Mouse (Mus musculus): Measurements from ENCODE around the gene Slc15a4. TPM values are rescaled to one million over a fixed set of nuclear protein-coding genes. Genes with fewer than 3 reads are reported as not detected.

Gene Slc15a4
- total and polyA plus RNA-seq, 3 experiments = 31.7 to 35.5 TPM; not detected in 1

DNA sequence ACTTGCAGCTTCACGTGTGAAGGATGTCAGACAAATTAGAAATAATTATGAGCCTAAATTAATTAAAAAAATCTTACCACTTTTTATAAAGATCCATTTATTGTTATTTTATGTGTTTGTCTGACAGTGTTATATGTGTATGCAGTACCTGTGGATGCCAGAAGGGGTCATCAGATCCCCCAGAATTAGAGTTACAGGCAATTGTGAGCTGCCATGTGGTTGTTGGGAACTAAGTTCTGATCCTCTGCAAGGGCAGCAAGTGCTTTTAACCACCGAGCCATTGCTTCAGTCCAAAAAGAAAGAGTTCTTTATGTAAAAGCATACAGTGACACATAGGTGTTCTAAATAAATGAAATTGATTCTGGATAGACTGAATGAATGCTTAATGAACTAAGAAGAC, 44.9 kb upstream of the Slc15a4 start:
- Histone ChIP-seq H3K9me3 (replicated peaks; ENCODE audit: insufficient read depth, low read length) (no peaks in the 10 kb centered on the region), H3K27ac (ENCODE audit: control insufficient read depth, low read depth, low read length) (no peak overlapping the region), H3K9ac (ENCODE audit: control insufficient read depth, low read depth, low read length, poor library complexity, severe bottlenecking) (no peak overlapping the region), H3K4me1 (ENCODE audit: control insufficient read depth in 1 of 2, insufficient read depth in 2 of 2, low read length in 2 of 2) (no peaks in the 10 kb centered on the region), H3K79me2 (ENCODE audit: control insufficient read depth, insufficient read depth, low read length, poor library complexity) (no peaks in the 10 kb centered on the region), H3K27me3 (ENCODE audit: control insufficient read depth in 1 of 2, insufficient read depth in 2 of 2, low read length in 2 of 2) (no peaks in the 10 kb centered on the region), H3K4me3 (ENCODE audit: control insufficient read depth in 1 of 2, insufficient read depth in 1 of 2, low read depth in 2 of 2, low read length in 2 of 2) (no peak overlapping the region), H3K36me3 (ENCODE audit: control insufficient read depth in 1 of 2, insufficient read depth in 2 of 2, low read length in 2 of 2) (no peaks in the 10 kb centered on the region)
- TF ChIP-seq SIN3A (IDR thresholded peaks at IDR 0.05; ENCODE audit: low read length) (no peak), CHD2 (IDR thresholded peaks at IDR 0.05; ENCODE audit: low read length) (no peak), RAD21 (IDR thresholded peaks at IDR 0.05; ENCODE audit: low read depth, low read length) (peak; percentile 1), CHD1 (IDR thresholded peaks at IDR 0.05; ENCODE audit: low read depth, low read length) (no peak), MXI1 (IDR thresholded peaks at IDR 0.05; ENCODE audit: low read depth, low read length) (no peak)
- DNase-seq (ENCODE audit: low read depth, low spot score) = no peak

DNA sequence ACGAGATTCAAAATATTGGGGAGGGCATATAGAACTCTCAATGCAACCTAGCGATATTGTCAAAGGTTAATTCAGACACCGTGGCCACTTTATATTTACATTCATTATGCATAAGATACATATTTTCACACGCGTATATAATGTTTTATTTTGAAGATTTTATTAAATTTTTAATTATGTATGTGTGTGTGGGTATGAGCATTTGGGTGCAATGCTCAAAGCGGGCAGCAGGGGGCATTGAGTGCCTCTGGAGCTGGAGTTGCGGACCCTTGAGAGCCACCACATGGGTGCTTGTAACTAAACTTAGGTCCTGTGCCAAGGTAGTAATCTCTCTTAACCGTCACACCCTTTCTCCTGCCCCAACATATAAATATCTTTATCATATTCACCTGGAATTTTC, 41.2 kb upstream of the Slc15a4 start:
- H3K4me1 ChIP-seq (ENCODE audit: control insufficient read depth in 1 of 2, insufficient read depth in 2 of 2, low read length in 2 of 2) = no peaks in the 10 kb centered on the region
- no peaks in the 10 kb centered on the region for H3K27me3 ChIP-seq (ENCODE audit: control insufficient read depth in 1 of 2, insufficient read depth in 2 of 2, low read length in 2 of 2)
- no peaks in the 10 kb centered on the region for H3K9me3 ChIP-seq (replicated peaks; ENCODE audit: insufficient read depth, low read length)
- no peak overlapping the region for H3K4me3 ChIP-seq (ENCODE audit: control insufficient read depth in 1 of 2, insufficient read depth in 1 of 2, low read depth in 2 of 2, low read length in 2 of 2)
- no peak for DNase-seq (ENCODE audit: low read depth, low spot score)
- H3K9ac ChIP-seq (ENCODE audit: control insufficient read depth, low read depth, low read length, poor library complexity, severe bottlenecking) = no peak overlapping the region
- H3K36me3 ChIP-seq (ENCODE audit: control insufficient read depth in 1 of 2, insufficient read depth in 2 of 2, low read length in 2 of 2) = no peaks in the 10 kb centered on the region
- TF ChIP-seq CTCF (IDR thresholded peaks at IDR 0.05 in 2 of 3, conservative IDR thresholded peaks at IDR 0.05 in 1 of 3; ENCODE audit: control insufficient read depth in 1 of 3, insufficient read depth in 1 of 3, low read depth in 2 of 3, low read length in 3 of 3, poor library complexity in 1 of 3, severe bottlenecking in 1 of 3) = peak; percentile 11 to 27 (median 14); a peak in 3 of 6 replicates
- no peak for TF ChIP-seq RAD21 (IDR thresholded peaks at IDR 0.05; ENCODE audit: low read depth, low read length)
- no peak overlapping the region for H3K27ac ChIP-seq (ENCODE audit: control insufficient read depth, low read depth, low read length)
- H3K79me2 ChIP-seq (ENCODE audit: control insufficient read depth, insufficient read depth, low read length, poor library complexity) = no peaks in the 10 kb centered on the region

- no peaks in the 10 kb centered on the region for H3K9me3 ChIP-seq (replicated peaks; ENCODE audit: insufficient read depth, low read length)
- no peaks in the 10 kb centered on the region for H3K27me3 ChIP-seq (ENCODE audit: control insufficient read depth in 1 of 2, insufficient read depth in 2 of 2, low read length in 2 of 2)
- DNase-seq (ENCODE audit: low read depth, low spot score) = no peak
- no peak overlapping the region for H3K9ac ChIP-seq (ENCODE audit: control insufficient read depth, low read depth, low read length, poor library complexity, severe bottlenecking)
- H3K4me3 ChIP-seq (ENCODE audit: control insufficient read depth in 1 of 2, insufficient read depth in 1 of 2, low read depth in 2 of 2, low read length in 2 of 2) = no peak overlapping the region
- H3K4me1 ChIP-seq (ENCODE audit: control insufficient read depth in 1 of 2, insufficient read depth in 2 of 2, low read length in 2 of 2) = no peaks in the 10 kb centered on the region
- H3K27ac ChIP-seq (ENCODE audit: control insufficient read depth, low read depth, low read length) = no peak overlapping the region
- no peaks in the 10 kb centered on the region for H3K79me2 ChIP-seq (ENCODE audit: control insufficient read depth, insufficient read depth, low read length, poor library complexity)
- TF ChIP-seq TCF12 (IDR thresholded peaks at IDR 0.05; ENCODE audit: low read depth, low read length) = no peak
- TF ChIP-seq ELF1 (IDR thresholded peaks at IDR 0.05; ENCODE audit: low read depth, low read length) = no peak
- TF ChIP-seq MAFK (IDR thresholded peaks at IDR 0.05; ENCODE audit: borderline replicate concordance, low read depth, low read length) = no peak
- TF ChIP-seq ZNF384 (IDR thresholded peaks at IDR 0.05; ENCODE audit: low read depth, low read length) = no peak
- TF ChIP-seq MAX (IDR thresholded peaks at IDR 0.05; ENCODE audit: low read length) = no peak
- no peak for TF ChIP-seq JUND (IDR thresholded peaks at IDR 0.05; ENCODE audit: low read depth, low read length)
- no peak for TF ChIP-seq POLR2AphosphoS2 (IDR thresholded peaks at IDR 0.05; ENCODE audit: low read length)
- TF ChIP-seq MEF2A (IDR thresholded peaks at IDR 0.05; ENCODE audit: extremely low read depth, insufficient replicate concordance, low read depth, low read length, poor library complexity, severe bottlenecking) = no peak
- no peak for TF ChIP-seq KAT2A (conservative IDR thresholded peaks at IDR 0.05; ENCODE audit: low read depth, low read length)
- no peak for TF ChIP-seq SIN3A (IDR thresholded peaks at IDR 0.05; ENCODE audit: low read length)
- no peaks in the 10 kb centered on the region for H3K36me3 ChIP-seq (ENCODE audit: control insufficient read depth in 1 of 2, insufficient read depth in 2 of 2, low read length in 2 of 2)
Observed at GRCm38 (mm10) chr5:127660979-127661378, 28.3 kb upstream of the Slc15a4 start.

Data from MEL (cell line).